Mouse (Mus musculus) natural killer cell, adult 2 months (primary cell): ENCODE measurements at regions not wholly inside any gene's neighbourhood (a gene's known extent, or its start where the extent isn't known, plus 50 kb on each side); places are given as distances from the start of the nearest gene placed in this dataset.

Experiments used
- DNase-seq, 2 experiments: peaks; one replicate each; pipeline ENCODE4 v3.0.0; 2022; ENCODE audit warnings: low spot score in 2 of 2

- no peak for DNase-seq
Observed at GRCm38 (mm10) chr16:95929700-95930435, 60.9 kb downstream of the Psmg1 start.

- DNase-seq = no peak
Observed at GRCm38 (mm10) chr16:95928290-95929260, 62.2 kb downstream of the Psmg1 start.

GRCm38 (mm10) chr16:95926558-95926957 lies 64.2 kb downstream of the Psmg1 start:
- DNase-seq = no peak

- no peak for DNase-seq
Observed at GRCm38 (mm10) chr16:95924716-95925115, 66.0 kb downstream of the Psmg1 start.

GRCm38 (mm10) chr16:95923991-95924390 lies 66.8 kb downstream of the Psmg1 start:
- DNase-seq = no peak

GRCm38 (mm10) chr16:95922369-95922934 lies 68.3 kb downstream of the Psmg1 start:
- no peak for DNase-seq

GRCm38 (mm10) chr16:95921169-95921568 lies 69.6 kb downstream of the Psmg1 start:
- DNase-seq = no peak

- DNase-seq = no peak
Observed at GRCm38 (mm10) chr16:95918651-95919425, 71.9 kb downstream of the Psmg1 start.

GRCm38 (mm10) chr16:95917635-95918407 lies 72.9 kb downstream of the Psmg1 start:
- no peak for DNase-seq

GRCm38 (mm10) chr16:95913879-95914278 lies 76.9 kb downstream of the Psmg1 start:
- DNase-seq = no peak

- no peak for DNase-seq
Observed at GRCm38 (mm10) chr16:95904531-95905165, 86.1 kb downstream of the Psmg1 start.

- no peak for DNase-seq
Observed at GRCm38 (mm10) chr16:95903383-95903913, 87.3 kb downstream of the Psmg1 start.

GRCm38 (mm10) chr16:95902177-95902576 lies 88.6 kb downstream of the Psmg1 start:
- no peak for DNase-seq

- DNase-seq = no peak
Observed at GRCm38 (mm10) chr16:95901388-95901787, 89.4 kb downstream of the Psmg1 start.

GRCm38 (mm10) chr16:95900181-95900580 lies 90.6 kb downstream of the Psmg1 start:
- peak in 1 of 2 experiments; percentile 26 for DNase-seq

GRCm38 (mm10) chr16:95899672-95900071 lies 91.1 kb downstream of the Psmg1 start:
- DNase-seq = no peak

GRCm38 (mm10) chr16:95897843-95898242 lies 92.9 kb downstream of the Psmg1 start:
- DNase-seq = no peak

GRCm38 (mm10) chr16:95896126-95896525 lies 94.6 kb downstream of the Psmg1 start:
- no peak for DNase-seq

- DNase-seq = peak in 1 of 2 experiments; percentile 46
Observed at GRCm38 (mm10) chr16:95893534-95894290, 97.0 kb downstream of the Psmg1 start.
